Mouse (Mus musculus) liver, embryonic 15.5 days (tissue): ENCODE data around the gene Krtap17-1. TPM values are rescaled to one million over a fixed set of nuclear protein-coding genes. Genes with fewer than 3 reads are reported as not detected.

ENCODE experiments used
- ATAC-seq: fragments of 200-750 bp; cut with Nextera tagmentation; 2 replicates; pipeline ENCODE4 v1.8.0; 2017; ENCODE audit warnings: moderate number of reproducible peaks, mild to moderate bottlenecking, moderate library complexity; ENCODE audit not compliant: insufficient read depth
- H3K27ac ChIP-seq: fragments of 300-500 bp; sonication (generic); replicated peaks from 2 replicates; pipeline ENCODE4 v1.5.1; 2015; ENCODE audit warnings: mild to moderate bottlenecking, inconsistent platforms
- H3K27me3 ChIP-seq: fragments of 300-500 bp; sonication (generic); 2 replicates; pipeline ENCODE4 v1.6.1; 2015; ENCODE audit warnings: mild to moderate bottlenecking, inconsistent platforms
- H3K36me3 ChIP-seq: fragments of 300-500 bp; sonication (generic); replicated peaks from 2 replicates; pipeline ENCODE4 v1.6.1; 2015; ENCODE audit warnings: moderate library complexity, mild to moderate bottlenecking, inconsistent platforms
- H3K4me1 ChIP-seq: fragments of 300-500 bp; sonication (generic); replicated peaks from 2 replicates; pipeline ENCODE4 v1.6.1; 2015; ENCODE audit warnings: inconsistent platforms
- H3K4me2 ChIP-seq: fragments of 300-500 bp; sonication (generic); 2 replicates; pipeline ENCODE4 v1.6.1; 2015; ENCODE audit warnings: moderate library complexity, mild to moderate bottlenecking, inconsistent platforms
- H3K4me3 ChIP-seq: fragments of 300-500 bp; sonication (generic); replicated peaks from 2 replicates; pipeline ENCODE4 v1.5.1; 2015; ENCODE audit warnings: mild to moderate bottlenecking, inconsistent platforms
- H3K9ac ChIP-seq: fragments of 300-500 bp; sonication (generic); 2 replicates; pipeline ENCODE4 v1.6.1; 2015; ENCODE audit warnings: moderate library complexity, mild to moderate bottlenecking, inconsistent platforms
- H3K9me3 ChIP-seq: fragments of 300-500 bp; sonication (generic); replicated peaks from 2 replicates; pipeline ENCODE4 v1.6.1; 2016; ENCODE audit warnings: inconsistent platforms
- WGBS: fragments of 180-500 bp; shearing (Covaris S2); methylation state at CpG from one replicate; pipeline ENCODE4 v1.1.7; 2015; ENCODE audit warnings: mixed read lengths; ENCODE audit not compliant: insufficient replicate concordance; 5-methylcytosine and 5-hydroxymethylcytosine counted together
- polyA plus RNA-seq: library from polyadenylated mRNA; unstranded; fragments of >200 nt; fragmentation: Nextera tagmentation; extraction: Ambion mirVana; gene quantifications from 2 replicates; pipeline ENCODE4 v1.2.1, GENCODE M21; 2015

Krtap17-1 gene
- polyA plus RNA-seq = not detected in 2 replicates

DNA sequence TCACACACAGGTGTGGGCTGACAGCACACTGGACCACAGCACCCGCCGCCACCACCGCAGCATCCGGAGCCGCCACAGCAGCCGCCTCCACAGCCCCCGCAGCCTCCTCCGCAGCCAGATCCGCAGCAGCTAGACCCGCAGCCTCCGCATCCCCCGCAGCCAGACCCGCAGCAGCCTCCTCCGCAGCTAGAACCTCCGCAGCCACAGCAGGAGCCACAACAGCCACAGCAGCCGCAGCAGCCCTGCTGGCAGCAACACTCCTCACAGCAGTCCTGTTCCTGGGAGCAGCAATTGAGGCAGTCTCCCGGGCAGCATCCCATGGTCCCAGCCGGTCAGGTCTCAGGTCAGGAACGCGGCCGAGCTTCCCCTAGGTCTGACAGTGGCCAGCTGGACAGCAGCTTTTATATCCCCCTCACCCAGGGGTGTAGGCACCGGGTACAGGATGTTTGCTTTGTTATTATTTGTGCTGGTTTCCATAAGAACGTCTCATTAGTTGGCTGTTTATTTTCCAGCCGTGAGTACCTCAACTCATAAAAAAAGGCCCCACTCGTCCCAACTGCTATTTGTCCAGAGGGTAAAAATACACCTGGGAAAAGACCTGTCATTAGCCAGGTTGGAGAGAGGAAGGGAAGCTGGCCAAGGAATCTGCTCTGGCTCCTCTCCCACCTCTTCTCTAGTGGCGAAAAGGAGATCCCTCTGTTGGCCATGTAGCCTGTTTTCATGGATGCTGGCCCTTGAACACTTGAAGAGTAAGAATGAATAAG, at the start of gene Krtap17-1:
TSS of gene Krtap17-1 (minus strand) at position 375 of the 764 bp plus-strand sequence.
- Histone ChIP-seq H3K4me2 (no peak within 1 kb of the TSS), H3K4me1 (no peaks in the 10 kb centered on the region), H3K9ac (no peak within 1 kb of the TSS), H3K27ac (no peak within 1 kb of the TSS), H3K4me3 (no peak within 1 kb of the TSS), H3K36me3 (no peaks in the 10 kb centered on the region), H3K27me3 (peaks cover 20% of the 10 kb centered on the region; the same call in 1 of the 2 replicates), H3K9me3 (no peaks in the 10 kb centered on the region)
- 20% methylated on average over 26 of the region's 26 CpGs for WGBS
- ATAC-seq = no peak

DNA sequence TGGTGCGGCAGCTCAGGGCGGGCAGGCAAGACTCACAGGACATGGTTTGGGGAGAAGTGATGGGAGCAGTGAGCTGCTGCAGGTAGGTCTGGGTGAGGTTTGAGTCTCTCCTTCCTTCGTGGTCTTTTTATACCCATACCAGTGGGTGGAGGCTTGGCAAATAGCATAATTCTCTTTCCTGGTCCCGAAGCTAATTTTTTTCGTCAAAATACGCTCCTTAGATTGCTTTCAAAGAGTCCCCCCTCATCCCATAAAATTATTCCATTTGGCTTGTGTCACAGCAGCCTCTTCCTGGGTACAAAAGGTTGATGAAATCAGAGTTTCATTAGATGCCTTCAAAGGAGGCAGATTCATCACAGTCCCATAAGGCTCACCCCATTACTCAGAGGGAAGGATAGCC, 47.7 kb upstream of the Krtap17-1 start, which contains the start of gene Krt34:
TSS of gene Krt34 (minus strand) at position 101 of the 400 bp plus-strand sequence.
- H3K27me3 ChIP-seq = no peaks in the 10 kb centered on the region
- no peak within 1 kb of the TSS for H3K4me2 ChIP-seq
- WGBS = 64% methylated on average over 6 of the region's 6 CpGs
- H3K9me3 ChIP-seq = no peaks in the 10 kb centered on the region
- ATAC-seq = no peak
- H3K36me3 ChIP-seq = no peaks in the 10 kb centered on the region
- no peaks in the 10 kb centered on the region for H3K4me1 ChIP-seq
- no peak within 1 kb of the TSS for H3K27ac ChIP-seq
- no peak within 1 kb of the TSS for H3K4me3 ChIP-seq
- no peak within 1 kb of the TSS for H3K9ac ChIP-seq

DNA sequence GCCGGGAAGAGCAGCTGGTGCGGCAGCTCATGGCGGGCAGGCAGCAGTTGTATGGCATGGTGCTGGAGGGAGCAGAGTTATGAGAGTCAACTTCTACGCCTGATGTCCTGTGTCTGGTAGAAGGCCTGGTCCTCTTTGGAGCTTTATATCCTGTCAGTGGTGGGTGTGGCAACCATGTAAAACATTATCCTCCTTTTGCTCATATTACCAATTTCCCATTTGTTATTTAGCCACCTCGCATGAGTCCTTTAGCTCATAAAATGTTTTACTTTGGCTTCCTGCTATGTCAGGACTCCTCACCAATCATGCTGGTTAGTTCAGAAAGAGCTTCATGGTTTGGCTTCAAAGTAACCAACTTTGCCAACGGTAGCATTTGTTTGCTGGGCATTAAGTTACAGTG, 36.0 kb upstream of the Krtap17-1 start, which contains the start of gene Krt33b:
TSS of gene Krt33b (minus strand) at position 101 of the 400 bp plus-strand sequence.
- Histone ChIP-seq H3K9me3 (no peaks in the 10 kb centered on the region), H3K4me2 (no peak within 1 kb of the TSS), H3K36me3 (no peaks in the 10 kb centered on the region), H3K27me3 (no peaks in the 10 kb centered on the region), H3K9ac (no peak within 1 kb of the TSS), H3K27ac (no peak within 1 kb of the TSS), H3K4me1 (no peaks in the 10 kb centered on the region), H3K4me3 (no peak within 1 kb of the TSS)
- 72% methylated on average over 6 of the region's 6 CpGs for WGBS
- no peak for ATAC-seq

DNA sequence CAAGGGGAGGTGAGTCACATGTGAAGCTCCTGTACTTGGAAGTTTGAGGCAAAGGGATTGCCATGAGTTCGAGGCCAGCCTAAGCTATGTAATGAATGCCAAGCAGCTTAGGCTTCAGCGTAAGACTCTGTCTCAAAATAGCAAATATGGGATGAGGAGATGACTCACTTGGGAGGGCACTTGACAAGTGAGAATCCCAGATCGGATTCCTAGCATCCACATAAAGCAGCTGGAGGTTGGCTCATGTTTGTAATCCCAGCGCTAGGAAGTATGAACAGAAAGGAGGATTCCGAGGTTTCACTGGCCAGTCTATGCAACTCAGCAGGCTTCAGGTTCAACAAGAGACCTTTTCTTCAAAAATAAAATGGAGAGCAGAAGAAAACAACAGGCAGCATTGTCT, 27.6 kb upstream of the Krtap17-1 start:
- Histone ChIP-seq H3K27ac (no peak overlapping the region), H3K4me1 (no peaks in the 10 kb centered on the region)
- WGBS = 62% methylated on average over 5 of the region's 5 CpGs

DNA sequence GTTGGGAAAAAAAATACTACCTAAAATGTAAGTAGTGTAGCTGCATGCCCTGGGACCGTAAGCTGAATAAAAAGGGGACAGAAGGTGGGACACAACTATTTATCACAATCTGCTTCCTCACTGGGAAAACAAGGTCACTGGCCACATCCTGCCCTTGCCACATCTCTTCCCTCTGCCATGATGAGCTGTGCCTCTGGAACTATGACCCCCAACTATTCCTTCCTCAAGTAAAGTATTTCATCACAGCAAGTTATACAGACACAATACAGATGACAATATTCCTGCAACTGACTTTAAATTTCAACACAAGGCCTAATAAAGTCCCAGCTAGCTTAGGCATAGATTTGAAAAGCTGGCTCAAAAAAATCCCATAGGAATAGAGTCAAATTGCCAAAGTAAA, 25.7 kb upstream of the Krtap17-1 start:
- 45% methylated on average over 1 of the region's 1 CpGs for WGBS
- H3K4me1 ChIP-seq = no peaks in the 10 kb centered on the region
- no peak overlapping the region for H3K4me2 ChIP-seq
- no peak for ATAC-seq
- no peaks in the 10 kb centered on the region for H3K36me3 ChIP-seq
- H3K9me3 ChIP-seq = no peaks in the 10 kb centered on the region
- no peak overlapping the region for H3K27ac ChIP-seq
- no peaks in the 10 kb centered on the region for H3K27me3 ChIP-seq
- H3K4me3 ChIP-seq = no peak overlapping the region
- H3K9ac ChIP-seq = no peak overlapping the region

More for the DNA sequence above, 27.6 kb upstream of the Krtap17-1 start:
- no peaks in the 10 kb centered on the region for H3K27me3 ChIP-seq
- no peak overlapping the region for H3K9ac ChIP-seq
- no peak for ATAC-seq
- no peaks in the 10 kb centered on the region for H3K36me3 ChIP-seq
- no peak overlapping the region for H3K4me3 ChIP-seq
- H3K4me2 ChIP-seq = no peak overlapping the region
- H3K9me3 ChIP-seq = no peaks in the 10 kb centered on the region

DNA sequence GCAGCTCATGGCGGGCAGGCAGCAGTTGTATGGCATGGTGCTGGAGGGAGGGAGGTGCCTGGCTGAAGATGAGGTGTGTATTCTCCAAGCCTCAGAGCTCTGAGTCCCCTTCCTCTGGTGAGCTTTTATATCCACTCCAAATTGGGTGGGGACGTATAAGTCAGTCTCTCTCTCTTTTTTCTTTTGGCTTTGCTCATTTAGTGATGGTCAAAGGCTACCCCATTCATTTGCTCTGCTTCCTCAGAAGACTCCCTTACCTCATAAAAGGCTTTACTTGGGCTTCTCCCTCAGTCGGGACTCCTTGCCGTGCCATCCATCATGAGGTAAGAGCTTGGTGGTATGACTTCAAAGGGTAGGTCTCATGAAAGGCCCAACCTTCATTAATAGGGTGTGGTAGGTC, 22.3 kb upstream of the Krtap17-1 start, which contains the start of gene Krt33a:
TSS of gene Krt33a (minus strand) at position 101 of the 400 bp plus-strand sequence.
- Histone ChIP-seq H3K27ac (no peak within 1 kb of the TSS), H3K4me2 (no peak within 1 kb of the TSS), H3K9ac (no peak within 1 kb of the TSS), H3K4me3 (no peak within 1 kb of the TSS), H3K36me3 (no peaks in the 10 kb centered on the region), H3K9me3 (no peaks in the 10 kb centered on the region), H3K4me1 (no peaks in the 10 kb centered on the region), H3K27me3 (no peaks in the 10 kb centered on the region)
- WGBS = 64% methylated on average over 4 of the region's 4 CpGs
- ATAC-seq = no peak

DNA sequence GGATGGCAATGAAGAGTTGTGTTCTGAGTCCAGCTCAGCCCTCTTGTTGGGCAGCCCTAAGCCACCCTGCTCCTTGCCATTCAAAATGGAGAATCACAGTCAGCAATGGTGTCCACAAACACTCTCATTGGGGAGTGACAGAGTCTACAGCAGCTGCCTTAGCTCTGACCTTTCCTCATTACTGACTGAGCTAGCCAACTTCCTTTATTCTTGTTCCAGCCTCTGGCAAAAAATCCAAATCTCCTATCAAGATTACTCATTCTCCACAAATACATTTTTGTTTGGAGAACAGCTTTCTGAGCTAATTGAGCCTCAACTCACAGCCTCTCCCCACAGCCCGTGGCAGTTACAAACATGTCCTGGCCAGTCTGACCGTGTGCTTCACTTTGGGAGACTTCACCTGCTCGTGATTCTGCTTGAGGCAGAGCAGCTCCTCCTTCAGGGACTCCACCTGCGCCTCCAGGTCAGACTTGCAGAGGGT, 19.9 kb upstream of the Krtap17-1 start:
- Histone ChIP-seq H3K27me3 (no peaks in the 10 kb centered on the region), H3K27ac (no peak overlapping the region), H3K4me1 (no peaks in the 10 kb centered on the region), H3K36me3 (no peaks in the 10 kb centered on the region), H3K9ac (no peak overlapping the region), H3K4me2 (no peak overlapping the region), H3K9me3 (no peaks in the 10 kb centered on the region), H3K4me3 (no peak overlapping the region)
- 45% methylated on average over 4 of the region's 4 CpGs for WGBS
- ATAC-seq = no peak

DNA sequence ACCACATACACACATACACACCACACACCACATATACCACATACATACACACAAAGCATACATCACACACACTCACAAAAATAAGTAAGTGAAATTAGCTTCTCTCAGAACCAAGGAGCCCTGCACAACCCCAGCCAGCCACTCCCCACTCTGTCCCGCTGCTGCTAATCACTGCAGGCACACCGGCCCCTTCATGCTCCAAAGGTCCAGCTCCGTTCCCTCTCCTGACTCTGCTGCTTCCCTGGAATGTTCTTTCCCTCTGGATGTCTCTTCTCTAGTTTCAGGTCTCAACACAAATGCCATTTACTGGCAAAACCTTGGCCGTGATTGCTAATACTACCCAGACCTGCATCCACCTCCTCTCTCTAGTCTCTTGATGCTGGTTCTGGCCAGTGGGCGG, 16.9 kb upstream of the Krtap17-1 start:
- no peak overlapping the region for H3K9ac ChIP-seq
- H3K4me1 ChIP-seq = no peaks in the 10 kb centered on the region
- H3K27me3 ChIP-seq = no peaks in the 10 kb centered on the region
- no peak overlapping the region for H3K4me2 ChIP-seq
- ATAC-seq = no peak
- no peaks in the 10 kb centered on the region for H3K9me3 ChIP-seq
- no peak overlapping the region for H3K27ac ChIP-seq
- no peaks in the 10 kb centered on the region for H3K36me3 ChIP-seq
- no peak overlapping the region for H3K4me3 ChIP-seq
- 67% methylated on average over 5 of the region's 5 CpGs for WGBS

DNA sequence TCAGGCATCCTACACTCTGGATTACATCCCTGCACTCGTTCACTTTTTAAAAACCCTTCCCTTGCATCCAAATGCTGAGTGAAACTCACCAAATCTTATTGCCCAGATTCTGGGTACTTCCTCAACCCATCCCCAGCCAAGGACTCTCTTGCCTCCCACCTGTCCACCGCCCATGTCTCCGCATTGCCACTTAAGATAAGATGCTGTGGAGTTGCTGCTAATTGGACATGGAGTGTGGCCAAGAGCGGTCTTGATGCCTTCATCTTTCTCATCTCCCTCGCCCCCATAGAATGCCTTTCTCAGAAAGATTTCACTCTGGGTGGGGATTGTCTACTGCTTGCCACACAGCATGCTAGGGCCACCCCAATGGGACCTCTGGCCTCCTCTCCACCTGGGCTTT, 14.5 kb upstream of the Krtap17-1 start:
- no peak overlapping the region for H3K4me3 ChIP-seq
- no peak overlapping the region for H3K4me2 ChIP-seq
- ATAC-seq = no peak
- no peaks in the 10 kb centered on the region for H3K36me3 ChIP-seq
- no peaks in the 10 kb centered on the region for H3K4me1 ChIP-seq
- H3K27me3 ChIP-seq = no peaks in the 10 kb centered on the region
- no peaks in the 10 kb centered on the region for H3K9me3 ChIP-seq
- H3K9ac ChIP-seq = no peak overlapping the region
- no peak overlapping the region for H3K27ac ChIP-seq
- WGBS = 57% methylated on average over 5 of the region's 5 CpGs

DNA sequence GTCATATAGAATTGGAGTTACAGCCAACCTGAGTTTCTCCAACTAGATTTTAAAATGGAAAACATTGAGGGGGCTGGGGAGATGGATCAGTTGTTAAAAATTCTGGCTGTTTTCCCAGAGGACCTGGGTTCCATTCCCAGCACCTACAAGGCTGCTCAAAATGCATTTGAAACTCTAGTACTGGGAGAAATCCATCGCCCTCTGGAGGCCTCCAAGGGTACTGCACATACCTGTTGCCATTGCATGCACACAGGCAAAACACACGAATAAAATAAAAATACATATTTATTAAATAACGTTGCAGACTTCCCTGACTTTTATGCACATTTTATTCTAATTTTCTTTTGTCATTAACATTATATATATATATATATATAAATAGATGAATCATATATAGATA, 12.8 kb upstream of the Krtap17-1 start:
- Histone ChIP-seq H3K36me3 (no peaks in the 10 kb centered on the region), H3K27me3 (no peaks in the 10 kb centered on the region), H3K4me2 (no peak overlapping the region), H3K9ac (no peak overlapping the region), H3K9me3 (no peaks in the 10 kb centered on the region), H3K4me3 (no peak overlapping the region), H3K4me1 (no peaks in the 10 kb centered on the region), H3K27ac (no peak overlapping the region)
- no peak for ATAC-seq
- WGBS = 33% methylated on average over 3 of the region's 3 CpGs

DNA sequence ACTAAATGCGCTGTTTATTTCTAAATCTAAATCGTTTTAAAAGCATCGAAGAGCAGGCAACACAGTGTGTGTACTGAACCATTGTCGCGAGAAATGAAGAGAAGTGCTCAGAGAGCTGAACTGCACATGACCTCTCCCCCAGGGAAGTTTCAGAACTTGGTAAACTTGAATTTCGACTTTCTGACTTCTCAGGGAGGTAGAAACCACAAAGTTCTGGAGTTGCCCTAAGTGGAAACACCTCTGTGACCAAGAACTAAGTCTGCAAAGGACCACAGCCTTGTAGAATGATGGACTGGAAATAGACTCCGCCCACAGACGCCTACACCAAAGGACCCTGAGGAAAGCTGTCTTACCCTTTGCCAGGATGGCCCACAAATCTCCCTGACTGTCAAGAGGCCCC, 12.1 kb upstream of the Krtap17-1 start:
- Histone ChIP-seq H3K9ac (no peak overlapping the region), H3K4me2 (no peak overlapping the region), H3K9me3 (no peaks in the 10 kb centered on the region), H3K27me3 (no peaks in the 10 kb centered on the region), H3K4me1 (no peaks in the 10 kb centered on the region), H3K27ac (no peak overlapping the region), H3K36me3 (no peaks in the 10 kb centered on the region), H3K4me3 (no peak overlapping the region)
- 66% methylated on average over 8 of the region's 8 CpGs for WGBS
- no peak for ATAC-seq
